Mouse (Mus musculus) liver, embryonic 16.5 days (tissue): ENCODE results near the gene Ppm1n. TPM values are rescaled to one million over a fixed set of nuclear protein-coding genes. Genes with fewer than 3 reads are reported as not detected.

ENCODE experiments used
- ATAC-seq: fragments of 200-750 bp; cut with Nextera tagmentation; 2 replicates; pipeline ENCODE4 v1.8.0; 2017; ENCODE audit warnings: low read depth, mild to moderate bottlenecking, moderate number of reproducible peaks, moderate library complexity
- H3K27ac ChIP-seq: fragments of 300-500 bp; sonication (generic); 2 replicates; pipeline ENCODE4 v1.5.1; 2014; ENCODE audit warnings: mild to moderate bottlenecking, low read length
- H3K27me3 ChIP-seq: fragments of 300-500 bp; sonication (generic); 2 replicates; pipeline ENCODE4 v1.6.1; 2014; ENCODE audit warnings: low read depth, low read length, mixed read lengths; ENCODE audit not compliant: control insufficient read depth, insufficient read depth
- H3K36me3 ChIP-seq: fragments of 300-500 bp; sonication (generic); 2 replicates; pipeline ENCODE4 v1.6.1; 2014; ENCODE audit warnings: mild to moderate bottlenecking; ENCODE audit not compliant: control insufficient read depth, insufficient read depth
- H3K4me1 ChIP-seq: fragments of 300-500 bp; sonication (generic); 2 replicates; pipeline ENCODE4 v1.6.1; 2014; ENCODE audit warnings: low read depth, low read length, mixed read lengths; ENCODE audit not compliant: control insufficient read depth
- H3K4me2 ChIP-seq: fragments of 300-500 bp; sonication (generic); 2 replicates; pipeline ENCODE4 v1.6.1; 2014; ENCODE audit warnings: low read depth, low read length, mixed read lengths
- H3K4me3 ChIP-seq: fragments of 300-500 bp; sonication (generic); 2 replicates; pipeline ENCODE4 v1.5.1; 2014; ENCODE audit warnings: low read depth, mild to moderate bottlenecking, low read length
- H3K9ac ChIP-seq: fragments of 300-500 bp; sonication (generic); 2 replicates; pipeline ENCODE4 v1.6.1; 2014; ENCODE audit warnings: low read depth, low read length
- H3K9me3 ChIP-seq: fragments of 300-500 bp; sonication (generic); replicated peaks from 2 replicates; pipeline ENCODE4 v1.6.1; 2016; ENCODE audit warnings: low read length; ENCODE audit not compliant: control insufficient read depth
- WGBS: fragments of 180-500 bp; shearing (Covaris S2); extraction: QIAGEN DNeasy Blood & Tissue Kit; methylation state at CpG from one replicate; pipeline ENCODE4 v1.1.7; 2014; ENCODE audit not compliant: insufficient replicate concordance; 5-methylcytosine and 5-hydroxymethylcytosine counted together
- polyA plus RNA-seq: library from polyadenylated mRNA; unstranded; fragments of >200 nt; fragmentation: Nextera tagmentation; extraction: Ambion mirVana; gene quantifications from 2 replicates; pipeline ENCODE4 v1.2.1, GENCODE M21; 2015

Gene Ppm1n
- polyA plus RNA-seq, 1 experiment from 2014 or later, result 0.11 TPM

- H3K27me3 ChIP-seq, result no peaks in the 10 kb centered on the region
- H3K4me2 ChIP-seq, result peak overlapping the region; percentile 21
- H3K9ac ChIP-seq, result no peak overlapping the region; the same call in 1 of the 2 replicates
- H3K27ac ChIP-seq, result peak overlapping the region; percentile 71
- ATAC-seq, result peak; percentile 86
- no peak overlapping the region for H3K4me3 ChIP-seq
- 69% methylated on average over 1 of the region's 1 CpGs for WGBS
- H3K36me3 ChIP-seq, result peaks cover 3% of the 10 kb centered on the region; the same call in 1 of the 2 replicates
- H3K9me3 ChIP-seq, result no peaks in the 10 kb centered on the region
- H3K4me1 ChIP-seq, result peaks cover 30% of the 10 kb centered on the region
These were observed 33.0 kb downstream of the Ppm1n start for GRCm38 (mm10) chr7:19246855-19247254.

- Histone ChIP-seq H3K4me1 (peaks cover 43% of the 10 kb centered on the region), H3K27ac (no peak overlapping the region), H3K4me2 (no peak overlapping the region), H3K4me3 (no peak overlapping the region), H3K36me3 (peaks cover 3% of the 10 kb centered on the region), H3K9ac (no peak overlapping the region), H3K9me3 (no peaks in the 10 kb centered on the region), H3K27me3 (no peaks in the 10 kb centered on the region)
- ATAC-seq, result no peak
- 88% methylated on average over 3 of the region's 3 CpGs for WGBS
These were observed 34.8 kb downstream of the Ppm1n start for GRCm38 (mm10) chr7:19245083-19245482.

GRCm38 (mm10) chr7:19243858-19244257 lies 36.0 kb downstream of the Ppm1n start:
- no peak overlapping the region for H3K27ac ChIP-seq
- WGBS, result 66% methylated on average over 5 of the region's 5 CpGs
- H3K9ac ChIP-seq, result no peak overlapping the region
- H3K36me3 ChIP-seq, result peaks cover 3% of the 10 kb centered on the region
- no peak for ATAC-seq
- no peak overlapping the region for H3K4me3 ChIP-seq
- no peaks in the 10 kb centered on the region for H3K27me3 ChIP-seq
- no peak overlapping the region for H3K4me2 ChIP-seq
- H3K4me1 ChIP-seq, result peaks cover 54% of the 10 kb centered on the region
- no peaks in the 10 kb centered on the region for H3K9me3 ChIP-seq

GRCm38 (mm10) chr7:19242005-19242404 lies 37.9 kb downstream of the Ppm1n start:
- H3K4me2 ChIP-seq, result no peak overlapping the region
- H3K4me3 ChIP-seq, result no peak overlapping the region
- H3K9me3 ChIP-seq, result no peaks in the 10 kb centered on the region
- H3K9ac ChIP-seq, result no peak overlapping the region
- no peak overlapping the region for H3K27ac ChIP-seq
- H3K36me3 ChIP-seq, result peaks cover 3% of the 10 kb centered on the region
- 81% methylated on average over 1 of the region's 1 CpGs for WGBS
- no peaks in the 10 kb centered on the region for H3K27me3 ChIP-seq
- ATAC-seq, result no peak
- peaks cover 59% of the 10 kb centered on the region for H3K4me1 ChIP-seq

GRCm38 (mm10) chr7:19240905-19241463 lies 38.9 kb downstream of the Ppm1n start:
- H3K9me3 ChIP-seq, result no peaks in the 10 kb centered on the region
- H3K36me3 ChIP-seq, result peaks cover 3% of the 10 kb centered on the region
- no peaks in the 10 kb centered on the region for H3K27me3 ChIP-seq
- peak overlapping the region; percentile 69 for H3K27ac ChIP-seq
- H3K4me2 ChIP-seq, result no peak overlapping the region
- no peak overlapping the region for H3K4me3 ChIP-seq
- 0 out of 2 replicates have a peak overlapping the region, but pooled peaks have one; percentile 7 for H3K9ac ChIP-seq
- ATAC-seq, result no peak
- H3K4me1 ChIP-seq, result peaks cover 59% of the 10 kb centered on the region
- 82% methylated on average over 8 of the region's 8 CpGs for WGBS

- Histone ChIP-seq H3K27ac (peak overlapping the region; percentile 89), H3K9ac (peak overlapping the region; percentile 35), H3K4me3 (peak overlapping the region; percentile 26), H3K27me3 (no peaks in the 10 kb centered on the region), H3K36me3 (no peaks in the 10 kb centered on the region; the same call in 1 of the 2 replicates), H3K4me2 (peak overlapping the region; percentile 60), H3K4me1 (peaks cover 66% of the 10 kb centered on the region), H3K9me3 (no peaks in the 10 kb centered on the region)
- WGBS, result 14% methylated on average over 1 of the region's 4 CpGs
- peak; percentile 91 for ATAC-seq
These were observed 39.9 kb downstream of the Ppm1n start for GRCm38 (mm10) chr7:19239986-19240385.

GRCm38 (mm10) chr7:19239423-19239822 lies 40.4 kb downstream of the Ppm1n start:
- H3K9ac ChIP-seq, result peak overlapping the region; percentile 35
- no peaks in the 10 kb centered on the region for H3K27me3 ChIP-seq
- peak overlapping the region; percentile 26; the same call in 1 of the 2 replicates for H3K4me3 ChIP-seq
- ATAC-seq, result peak; percentile 88
- no peaks in the 10 kb centered on the region for H3K9me3 ChIP-seq
- peaks cover 65% of the 10 kb centered on the region for H3K4me1 ChIP-seq
- WGBS, result 0% methylated on average over 1 of the region's 1 CpGs
- peak overlapping the region; percentile 60 for H3K4me2 ChIP-seq
- peak overlapping the region; percentile 89 for H3K27ac ChIP-seq
- H3K36me3 ChIP-seq, result no peaks in the 10 kb centered on the region; the same call in 1 of the 2 replicates

- 94% methylated on average over 4 of the region's 4 CpGs for WGBS
- Histone ChIP-seq H3K4me2 (no peak overlapping the region), H3K27ac (peak overlapping the region; percentile 39; the same call in 1 of the 2 replicates), H3K9me3 (no peaks in the 10 kb centered on the region), H3K27me3 (no peaks in the 10 kb centered on the region), H3K36me3 (peaks cover 3% of the 10 kb centered on the region; the same call in 1 of the 2 replicates), H3K4me3 (no peak overlapping the region), H3K9ac (no peak overlapping the region), H3K4me1 (peaks cover 59% of the 10 kb centered on the region)
- no peak for ATAC-seq
These were observed 41.5 kb downstream of the Ppm1n start for GRCm38 (mm10) chr7:19238344-19238743.

- Histone ChIP-seq H3K9me3 (no peaks in the 10 kb centered on the region), H3K4me3 (no peak overlapping the region), H3K27ac (no peak overlapping the region), H3K9ac (no peak overlapping the region; the same call in 1 of the 2 replicates), H3K36me3 (peaks cover 3% of the 10 kb centered on the region; the same call in 1 of the 2 replicates), H3K4me2 (no peak overlapping the region), H3K27me3 (no peaks in the 10 kb centered on the region), H3K4me1 (peaks cover 63% of the 10 kb centered on the region)
- ATAC-seq, result no peak
- WGBS, result 74% methylated on average over 2 of the region's 2 CpGs
These were observed 43.5 kb downstream of the Ppm1n start for GRCm38 (mm10) chr7:19236411-19236810.
